Mouse (Mus musculus) lung, postnatal 0 days (tissue): Measurements from ENCODE around the gene Harbi1.

Experiments
- CTCF ChIP-seq: IDR thresholded peaks from 2 replicates; pipeline ENCODE4 v1.5.1; 2016; ENCODE audit warnings: antibody characterized with exemption, mild to moderate bottlenecking
- EP300 ChIP-seq: IDR thresholded peaks from 2 replicates; pipeline ENCODE4 v1.6.1; 2016; ENCODE audit warnings: antibody characterized with exemption, mild to moderate bottlenecking, control low read depth

DNA sequence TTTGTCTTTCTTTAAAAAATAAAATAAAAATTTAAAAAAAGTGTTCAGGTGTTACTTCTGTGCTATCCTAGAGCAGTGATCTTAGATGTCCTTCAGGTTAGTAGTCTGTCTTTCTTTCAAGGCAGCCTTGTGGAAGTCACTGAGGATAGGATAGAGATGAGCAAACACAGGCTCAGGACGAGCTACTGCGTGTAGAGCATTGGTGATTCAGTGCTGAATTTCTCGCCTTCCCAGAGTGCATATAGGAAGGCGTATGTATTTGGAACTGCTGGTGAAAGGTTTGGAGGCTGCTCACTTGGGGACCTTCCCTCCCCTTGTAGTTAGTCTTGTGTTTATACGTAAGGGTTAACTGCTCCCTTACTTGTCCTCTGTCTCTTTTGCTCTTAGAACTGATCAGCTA, 24.6 kb downstream of the Harbi1 start:
- TF ChIP-seq CTCF (no peak), EP300 (no peak)
